Mouse (Mus musculus): ENCODE measurements around the gene Ndufb7. TPM values are rescaled to one million over a fixed set of nuclear protein-coding genes. Genes with fewer than 3 reads are reported as not detected.

Ndufb7 gene
- total and polyA plus RNA-seq, 3 experiments = 144 to 331 (median 223) TPM

DNA sequence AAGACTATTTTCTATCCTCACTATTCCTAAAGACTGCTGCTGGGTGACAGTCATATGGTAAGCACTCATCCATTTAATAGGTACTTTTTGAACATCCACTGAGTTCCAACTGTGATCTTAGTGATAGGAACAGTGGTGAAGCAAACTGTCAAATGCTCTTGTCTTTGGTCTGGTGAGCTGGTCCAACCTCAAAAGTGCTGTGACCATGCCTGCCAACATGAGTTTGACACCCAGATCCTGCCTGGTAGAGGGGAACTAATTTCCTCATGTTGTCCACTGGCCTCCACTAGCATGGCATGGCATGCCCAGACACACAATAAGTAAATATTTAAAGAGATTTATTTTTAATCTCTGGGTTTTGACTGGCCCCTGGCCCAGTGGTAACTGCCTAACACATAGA, 50.2 kb downstream of the Ndufb7 start:
- Histone ChIP-seq H3K9ac (ENCODE audit: insufficient read depth, low read depth) (no peak overlapping the region), H3K4me3 (replicated peaks in 1 of 3; ENCODE audit: low read depth in 2 of 3, low read length in 2 of 3, poor library complexity in 1 of 3) (no peak overlapping the region), H3K27ac (ENCODE audit: insufficient read depth, low read depth) (no peak overlapping the region), H3K9me3 (replicated peaks; ENCODE audit: low read length) (peaks cover 2% of the 10 kb centered on the region), H3K27me3 (replicated peaks) (no peaks in the 10 kb centered on the region), H3K79me2 (replicated peaks; ENCODE audit: control insufficient read depth, extremely low read depth, insufficient read depth, poor library complexity, severe bottlenecking) (no peaks in the 10 kb centered on the region), H3K36me3 (replicated peaks in 1 of 2; ENCODE audit: control insufficient read depth in 1 of 2, insufficient read depth in 1 of 2, low read length in 1 of 2) (peaks cover 13 to 22% of the 10 kb centered on the region in 2 experiments), H3K4me1 (ENCODE audit: control insufficient read depth in 1 of 2, insufficient read depth in 2 of 2) (peaks cover 2 to 16% of the 10 kb centered on the region in 2 experiments; a peak in 3 of 4 replicates), H3K4me2 (ENCODE audit: insufficient read depth, low read depth, poor library complexity, severe bottlenecking) (no peak overlapping the region)
- DNase-seq (ENCODE audit: extremely low read depth) = no peak
- dilution Hi-C loops (cut with MboI; ENCODE audit: extremely low pct_ligation_motif_present, extremely low pct_unique_long_range_greater_than_20kb, low sequenced_read_pairs) (no loop called here), in situ Hi-C loops (cut with MboI; ENCODE audit: low pct_ligation_motif_present, low pct_unique_long_range_greater_than_20kb, low sequenced_read_pairs) (no loop called here)
- TF ChIP-seq NRF1 (IDR thresholded peaks at IDR 0.05; ENCODE audit: low read depth, low read length) (no peak), MAX (IDR thresholded peaks at IDR 0.05; ENCODE audit: low read length) (no peak), PAX5 (IDR thresholded peaks at IDR 0.05; ENCODE audit: low read length) (no peak), RAD21 (IDR thresholded peaks at IDR 0.05; ENCODE audit: low read depth, low read length) (no peak), ZNF384 (IDR thresholded peaks at IDR 0.05; ENCODE audit: low read depth, low read length) (no peak), UBTF (IDR thresholded peaks at IDR 0.05; ENCODE audit: low read depth, low read length) (no peak), ETS1 (conservative IDR thresholded peaks at IDR 0.05; ENCODE audit: low read depth, low read length) (no peak), USF1 (IDR thresholded peaks at IDR 0.05; ENCODE audit: low read depth, low read length) (no peak), MYC (IDR thresholded peaks at IDR 0.05; ENCODE audit: low read depth, low read length) (no peak), MAZ (IDR thresholded peaks at IDR 0.05; ENCODE audit: low read depth, low read length) (no peak), MXI1 (IDR thresholded peaks at IDR 0.05; ENCODE audit: low read depth, low read length) (no peak), RCOR1 (conservative IDR thresholded peaks at IDR 0.05; ENCODE audit: low read depth, low read length) (no peak), CTCF (conservative IDR thresholded peaks at IDR 0.05 in 1 of 2, IDR thresholded peaks at IDR 0.05 in 1 of 2; ENCODE audit: low read depth in 2 of 2, low read length in 2 of 2) (no peak), POLR2AphosphoS2 (IDR thresholded peaks at IDR 0.05; ENCODE audit: low read depth, low read length) (no peak), SMC3 (IDR thresholded peaks at IDR 0.05; ENCODE audit: low read depth, low read length) (no peak), POLR2A (IDR thresholded peaks at IDR 0.05; ENCODE audit: low read depth, low read length) (no peak), SIN3A (IDR thresholded peaks at IDR 0.05; ENCODE audit: low read length) (no peak), E2F4 (IDR thresholded peaks at IDR 0.05; ENCODE audit: insufficient replicate concordance, low read depth, low read length) (no peak), JUND (conservative IDR thresholded peaks at IDR 0.05; ENCODE audit: low read depth, low read length) (no peak)

DNA sequence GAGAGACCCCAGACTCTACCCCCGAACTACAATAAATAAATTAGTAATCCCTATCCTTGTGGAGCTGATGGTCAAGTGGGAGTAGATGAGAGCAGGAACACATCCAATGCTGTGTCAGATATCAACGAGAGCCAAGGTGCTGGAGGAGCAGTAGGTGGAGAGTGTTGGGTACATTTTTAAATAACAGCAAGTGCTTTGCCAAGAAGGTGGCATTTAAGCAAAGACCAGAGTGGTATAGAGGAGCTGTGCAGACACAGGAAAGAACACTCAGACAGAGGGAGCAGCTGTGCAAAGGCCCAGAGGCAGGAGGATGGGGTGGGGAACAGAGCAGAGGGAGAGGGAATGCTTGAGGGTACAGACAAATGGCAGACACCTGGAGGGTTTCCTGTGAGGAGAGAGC, 50.6 kb downstream of the Ndufb7 start:
- Histone ChIP-seq H3K4me3 (replicated peaks in 1 of 3; ENCODE audit: low read depth in 2 of 3, low read length in 2 of 3, poor library complexity in 1 of 3) (no peak overlapping the region), H3K9ac (ENCODE audit: insufficient read depth, low read depth) (no peak overlapping the region), H3K4me1 (ENCODE audit: control insufficient read depth in 1 of 2, insufficient read depth in 2 of 2) (peaks cover 2 to 15% of the 10 kb centered on the region in 2 experiments; a peak in 3 of 4 replicates), H3K36me3 (replicated peaks in 1 of 2; ENCODE audit: control insufficient read depth in 1 of 2, insufficient read depth in 1 of 2, low read length in 1 of 2) (peaks cover 8 to 17% of the 10 kb centered on the region in 2 experiments), H3K9me3 (replicated peaks; ENCODE audit: low read length) (peaks cover 2% of the 10 kb centered on the region), H3K79me2 (replicated peaks; ENCODE audit: control insufficient read depth, extremely low read depth, insufficient read depth, poor library complexity, severe bottlenecking) (no peaks in the 10 kb centered on the region), H3K4me2 (ENCODE audit: insufficient read depth, low read depth, poor library complexity, severe bottlenecking) (no peak overlapping the region), H3K27ac (ENCODE audit: insufficient read depth, low read depth) (no peak overlapping the region), H3K27me3 (replicated peaks) (no peaks in the 10 kb centered on the region)
- dilution Hi-C loops (cut with MboI; ENCODE audit: extremely low pct_ligation_motif_present, extremely low pct_unique_long_range_greater_than_20kb, low sequenced_read_pairs) = no loop called here
- no peak for DNase-seq (ENCODE audit: extremely low read depth)
- in situ Hi-C loops (cut with MboI; ENCODE audit: low pct_ligation_motif_present, low pct_unique_long_range_greater_than_20kb, low sequenced_read_pairs) = no loop called here
- TF ChIP-seq USF2 (conservative IDR thresholded peaks at IDR 0.05; ENCODE audit: low read depth, low read length) = no peak
- no peak for TF ChIP-seq NELFE (IDR thresholded peaks at IDR 0.05; ENCODE audit: low read depth, low read length)
- TF ChIP-seq ETS1 (conservative IDR thresholded peaks at IDR 0.05; ENCODE audit: low read depth, low read length) = no peak
- no peak for TF ChIP-seq NRF1 (IDR thresholded peaks at IDR 0.05; ENCODE audit: low read depth, low read length)
- no peak for TF ChIP-seq USF1 (IDR thresholded peaks at IDR 0.05; ENCODE audit: low read depth, low read length)
- no peak for TF ChIP-seq CHD1 (IDR thresholded peaks at IDR 0.05; ENCODE audit: low read depth, low read length)
- no peak for TF ChIP-seq ZC3H11A (IDR thresholded peaks at IDR 0.05; ENCODE audit: low read depth, low read length)
- TF ChIP-seq MEF2A (IDR thresholded peaks at IDR 0.05; ENCODE audit: borderline replicate concordance, low read depth, low read length) = no peak
- no peak for TF ChIP-seq RCOR1 (conservative IDR thresholded peaks at IDR 0.05; ENCODE audit: low read depth, low read length)
- no peak for TF ChIP-seq POLR2A (IDR thresholded peaks at IDR 0.05; ENCODE audit: low read depth, low read length)
- TF ChIP-seq CHD2 (IDR thresholded peaks at IDR 0.05; ENCODE audit: low read length) = no peak
- TF ChIP-seq MAX (IDR thresholded peaks at IDR 0.05; ENCODE audit: low read length) = no peak

Measured in CH12.LX (cell line).